Mouse (Mus musculus) adrenal gland, adult 2 months (tissue): ENCODE measurements at regions not wholly inside any gene's neighbourhood (a gene's known extent, or its start where the extent isn't known, plus 50 kb on each side); places are given as distances from the start of the nearest gene placed in this dataset.

Experiments
- DNase-seq: peaks from one replicate; pipeline ENCODE4 v3.0.0; 2021

GRCm38 (mm10) chr19:44692396-44692795 is 63.4 kb upstream of the Pax2 start:
- DNase-seq = peak; percentile 63

DNA sequence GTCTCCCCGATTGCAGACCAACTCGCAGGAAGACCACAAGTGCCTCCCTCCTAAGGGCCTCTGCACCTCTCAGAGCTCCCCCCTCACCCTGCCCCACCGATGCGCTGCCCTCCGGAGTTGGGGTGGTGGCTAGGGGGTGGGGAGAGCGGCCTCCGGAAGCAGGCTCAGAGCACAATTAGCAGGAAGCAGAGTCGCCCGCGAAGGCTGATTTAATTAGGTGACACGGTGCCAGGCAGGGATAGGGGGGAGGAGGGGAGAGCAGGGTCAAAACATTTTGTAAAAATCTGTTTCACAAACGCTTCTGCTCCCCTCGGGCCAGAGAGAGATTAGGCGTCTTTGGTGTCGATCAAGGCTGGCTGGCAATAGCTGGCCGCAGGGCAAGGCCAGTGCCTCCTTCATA is 63.0 kb upstream of the Pax2 start:
- no peak for DNase-seq

- DNase-seq = no peak
Observed at GRCm38 (mm10) chr19:44695331-44695730, 60.5 kb upstream of the Pax2 start.

GRCm38 (mm10) chr19:44696059-44696712 is 59.7 kb upstream of the Pax2 start:
- no peak for DNase-seq

GRCm38 (mm10) chr19:44696773-44697172 is 59.1 kb upstream of the Pax2 start:
- no peak for DNase-seq

DNA sequence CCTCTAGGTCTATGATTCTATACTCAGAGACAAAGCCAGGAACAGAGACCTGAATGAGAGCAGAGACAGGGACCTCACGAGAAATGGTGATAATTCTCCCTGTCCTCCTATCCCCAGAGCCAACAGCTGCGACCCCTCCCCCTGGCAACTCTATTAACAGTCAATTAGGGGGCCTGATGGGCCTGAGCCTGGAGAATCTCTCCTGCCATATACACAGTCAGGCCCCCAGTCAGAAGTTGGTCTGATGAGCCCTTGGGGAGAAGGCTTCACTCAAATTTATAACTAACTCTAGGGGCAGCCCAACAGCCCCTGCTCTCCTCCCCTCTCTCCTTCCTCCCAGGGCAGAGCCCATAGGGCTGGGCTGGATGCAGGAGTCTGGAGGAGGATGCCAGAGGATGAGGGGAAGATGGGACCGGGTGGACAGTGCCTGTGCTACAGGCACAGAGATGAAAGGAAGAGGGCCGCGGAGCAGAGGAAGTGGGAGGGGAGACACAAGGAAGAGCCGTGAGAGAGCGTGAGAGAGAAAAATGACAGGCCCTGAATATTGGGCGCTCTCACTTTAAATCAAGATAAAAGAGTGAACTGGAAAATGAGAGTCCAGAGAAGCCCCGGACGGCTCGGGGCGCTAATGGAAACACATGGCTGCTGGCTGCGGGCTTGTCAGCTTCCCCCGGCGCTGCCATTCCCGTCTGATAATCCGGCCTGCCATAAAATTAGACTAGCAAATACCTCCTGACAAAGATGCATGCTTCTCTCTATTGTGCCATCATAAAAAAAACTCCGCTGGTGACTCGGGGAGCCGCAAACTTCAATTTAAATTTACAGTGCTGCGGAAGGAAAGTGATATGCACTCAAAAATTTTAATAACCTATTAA is 57.2 kb upstream of the Pax2 start:
- no peak for DNase-seq
